Mouse (Mus musculus): ENCODE data around the gene Tuba4a. TPM values are rescaled to one million over a fixed set of nuclear protein-coding genes. Genes with fewer than 3 reads are reported as not detected.
"Not testable (repeated sequence)": the region's sequence is repeated elsewhere in the genome, so short reads cannot be mapped to it uniquely, and the experiment has no call there.

Gene Tuba4a
- total RNA-seq, 2 experiments from 2014 or later = 778 to 837 TPM

GRCm38 (mm10) chr1:75239591-75239990 is 19.9 kb upstream of the Tuba4a start:
- peak in 1 of 2 experiments; percentile 27 for DNase-seq
- intact Hi-C loops (cut with DNase I) = loop anchor here (5.0 kb wide), 1 partner anchor 72 kb away; the partner anchor contains the start of gene Zfand2b

GRCm38 (mm10) chr1:75236117-75237050 is 16.7 kb upstream of the Tuba4a start, which contains the start of gene Dnajb2:
Gene Dnajb2, plus strand, starts transcription at chr1:75236406.
- intact Hi-C loops (cut with DNase I) = loop anchor here (5.0 kb wide), 1 partner anchor 69 kb away; the partner anchor contains the start of gene Zfand2b

GRCm38 (mm10) chr1:75234606-75235005 is 14.9 kb upstream of the Tuba4a start:
- intact Hi-C loops (cut with DNase I) = loop anchor here (1.0 to 5.0 kb wide), 3 partner anchors 17 to 78 kb away; partner anchors contain the start of gene Zfand2b
- DNase-seq = peak in 1 of 2 experiments; percentile 67

More at GRCm38 (mm10) chr1:75236117-75237050, 16.7 kb upstream of the Tuba4a start, which contains the start of gene Dnajb2:
- peak; percentile 88 to 90 for DNase-seq

GRCm38 (mm10) chr1:75232489-75232888 is 12.8 kb upstream of the Tuba4a start:
- intact Hi-C loops (cut with DNase I) = loop anchor here (5.0 kb wide), 1 partner anchor 80 kb away; no protein-coding TSS in a partner anchor
- DNase-seq = not testable (repeated sequence)

- DNase-seq = no peak
- intact Hi-C loops (cut with DNase I) = loop anchor here (5.0 kb wide), 1 partner anchor 81 kb away; no protein-coding TSS in a partner anchor
Observed at GRCm38 (mm10) chr1:75231664-75232152, 12.0 kb upstream of the Tuba4a start, which contains the start of gene A630095N17Rik. Gene A630095N17Rik, minus strand, starts transcription at chr1:75232102.

- intact Hi-C loops (cut with DNase I) = loop anchor here (5.0 kb wide), 1 partner anchor 81 kb away; no protein-coding TSS in a partner anchor
- DNase-seq = no peak
Observed at GRCm38 (mm10) chr1:75231224-75231623, 11.6 kb upstream of the Tuba4a start.

DNA sequence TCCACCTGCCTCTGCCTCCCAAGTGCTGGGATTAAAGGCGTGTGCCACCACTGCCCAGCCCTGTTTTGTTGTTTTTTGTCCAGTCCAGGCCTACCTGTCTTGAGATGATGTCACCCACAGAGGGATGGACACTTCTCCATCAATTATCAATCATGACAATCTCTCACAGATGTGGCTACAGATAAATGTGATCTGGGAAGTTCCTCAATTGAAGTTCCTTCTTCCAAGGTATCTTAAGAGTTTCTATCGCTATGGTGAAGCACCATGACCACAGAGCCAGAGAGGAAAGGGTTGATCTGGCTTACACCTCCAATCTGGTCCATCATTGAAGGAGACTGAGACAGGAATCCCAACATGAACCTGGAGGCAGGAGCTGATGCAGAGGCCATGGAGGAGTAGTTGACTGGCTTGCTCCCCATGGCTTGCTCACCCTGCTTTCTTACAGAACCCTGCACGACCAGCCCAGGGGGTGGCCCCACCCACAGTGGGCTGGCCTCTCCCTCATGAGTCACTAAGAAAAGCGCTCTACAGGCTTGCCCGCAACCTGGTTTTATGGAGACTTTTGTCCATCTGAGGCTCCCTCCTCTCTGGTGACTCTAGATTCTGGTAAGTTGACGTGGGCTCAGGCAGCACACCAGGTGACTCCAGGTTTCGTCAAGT is 10.8 kb upstream of the Tuba4a start:
- intact Hi-C loops (cut with DNase I) = loop anchor here (5.0 kb wide), 1 partner anchor 82 kb away; no protein-coding TSS in a partner anchor
- no peak for DNase-seq

- intact Hi-C loops (cut with DNase I) = no loop called here
Observed at GRCm38 (mm10) chr1:75229158-75229557, 9.5 kb upstream of the Tuba4a start.

DNA sequence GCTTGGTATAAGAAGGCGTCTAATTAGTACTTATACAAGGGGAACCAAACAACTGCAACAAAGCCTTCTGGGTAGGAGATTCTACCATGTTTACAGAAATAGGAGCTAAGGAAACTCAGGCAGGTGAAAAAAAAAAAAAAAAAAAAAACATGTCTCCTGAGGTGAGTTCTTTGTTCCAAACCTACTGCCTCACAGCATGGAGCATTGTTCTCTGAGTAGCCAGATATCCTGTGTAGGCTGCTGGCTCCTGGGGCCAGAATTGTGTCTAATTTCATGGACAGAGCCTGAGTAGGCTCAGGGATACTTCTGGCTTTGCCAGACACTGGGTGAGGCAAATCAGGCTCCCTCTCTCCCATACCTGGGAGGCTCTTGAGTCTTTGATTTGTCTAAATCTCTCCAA is 8.0 kb upstream of the Tuba4a start:
- no peak for DNase-seq
- intact Hi-C loops (cut with DNase I) = no loop called here

More at GRCm38 (mm10) chr1:75229158-75229557, 9.5 kb upstream of the Tuba4a start:
- no peak for DNase-seq

DNA sequence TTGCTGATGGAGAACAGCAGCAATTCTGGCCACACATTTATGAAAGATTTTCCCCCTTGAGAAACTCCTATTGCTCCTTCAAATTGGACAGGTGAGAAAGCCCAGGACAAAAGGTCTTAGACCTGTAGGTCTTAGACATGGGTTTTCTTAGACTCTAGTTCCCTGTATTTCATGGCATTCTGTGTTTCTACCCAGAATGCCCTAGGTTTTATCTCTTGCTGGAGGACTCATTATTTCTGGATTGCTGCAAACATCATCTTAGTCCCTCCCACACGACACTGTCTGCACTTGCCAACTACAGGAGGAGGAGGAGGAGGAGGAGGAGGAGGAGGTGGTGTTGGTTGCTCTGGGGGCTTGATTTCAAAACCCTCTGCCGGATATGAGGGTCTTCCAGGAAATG is 6.5 kb upstream of the Tuba4a start:
- intact Hi-C loops (cut with DNase I) = no loop called here
- no peak for DNase-seq

DNA sequence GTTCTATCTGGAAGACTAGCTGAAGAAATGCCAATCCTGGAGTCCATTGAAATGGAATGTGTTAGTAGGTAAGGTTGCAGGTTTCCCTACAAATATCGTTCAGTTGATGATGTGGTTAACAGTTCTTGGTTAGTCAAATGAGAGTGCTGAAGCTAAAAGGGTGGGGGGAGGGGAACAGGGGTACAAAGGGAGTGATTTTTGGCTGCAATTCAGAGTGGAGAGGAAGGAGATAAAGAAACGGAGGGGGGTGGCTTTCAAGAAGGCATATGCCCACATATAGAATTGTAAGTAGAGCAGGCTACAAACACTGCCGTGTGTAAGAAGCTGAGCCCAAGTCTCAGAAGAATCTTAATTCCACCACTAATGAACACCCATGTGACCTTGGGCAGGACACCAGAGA is 5.8 kb upstream of the Tuba4a start:
- DNase-seq = no peak
- intact Hi-C loops (cut with DNase I) = no loop called here

DNA sequence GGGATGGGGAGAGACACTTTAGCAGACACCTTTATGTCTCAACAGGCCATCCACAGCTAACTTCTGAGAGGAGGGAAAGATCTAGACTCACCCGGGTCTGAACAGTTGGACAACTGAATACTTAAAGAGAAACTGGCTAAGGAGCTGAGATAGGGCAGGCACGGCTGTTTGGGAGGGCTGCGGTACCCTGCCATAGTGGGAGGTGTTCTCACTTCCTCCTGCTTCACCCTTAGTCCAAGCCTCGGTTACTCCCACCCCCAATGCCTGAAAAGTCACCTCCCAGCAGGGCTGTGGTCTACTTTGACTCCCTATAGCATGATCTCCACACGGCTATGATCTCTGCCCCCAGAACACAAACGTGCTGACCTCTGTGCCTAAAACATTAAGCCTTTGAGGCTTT is 3.9 kb upstream of the Tuba4a start:
- no peak for DNase-seq
- intact Hi-C loops (cut with DNase I) = no loop called here

- DNase-seq = no peak
- intact Hi-C loops (cut with DNase I) = no loop called here
Observed at GRCm38 (mm10) chr1:75222926-75223325, 3.3 kb upstream of the Tuba4a start.

GRCm38 (mm10) chr1:75221538-75221937 is 1.9 kb upstream of the Tuba4a start:
- DNase-seq = no peak
- intact Hi-C loops (cut with DNase I) = no loop called here

DNA sequence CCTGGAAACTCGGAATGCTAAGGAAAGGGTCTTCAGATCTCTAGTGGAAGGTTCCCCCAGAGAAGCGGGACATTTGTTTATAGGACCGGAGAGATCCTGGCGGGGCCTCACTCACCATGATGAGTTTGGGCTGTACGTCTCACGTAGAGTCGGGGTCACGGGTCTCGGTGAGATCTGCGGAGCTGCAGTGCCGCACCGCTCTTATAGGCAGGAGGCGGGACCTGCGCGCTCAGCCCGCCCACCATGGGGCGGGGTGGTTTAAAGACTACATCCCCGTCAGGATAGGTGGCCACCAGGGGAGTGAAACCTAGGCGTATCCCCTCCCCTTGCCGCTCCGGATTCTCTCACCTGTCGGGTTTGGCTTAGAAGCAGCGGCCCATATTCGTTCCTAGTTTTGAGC is 587 bp downstream of the Tuba4a start:
- intact Hi-C loops (cut with DNase I) = no loop called here
- peak; percentile 89 to 92 for DNase-seq

DNA sequence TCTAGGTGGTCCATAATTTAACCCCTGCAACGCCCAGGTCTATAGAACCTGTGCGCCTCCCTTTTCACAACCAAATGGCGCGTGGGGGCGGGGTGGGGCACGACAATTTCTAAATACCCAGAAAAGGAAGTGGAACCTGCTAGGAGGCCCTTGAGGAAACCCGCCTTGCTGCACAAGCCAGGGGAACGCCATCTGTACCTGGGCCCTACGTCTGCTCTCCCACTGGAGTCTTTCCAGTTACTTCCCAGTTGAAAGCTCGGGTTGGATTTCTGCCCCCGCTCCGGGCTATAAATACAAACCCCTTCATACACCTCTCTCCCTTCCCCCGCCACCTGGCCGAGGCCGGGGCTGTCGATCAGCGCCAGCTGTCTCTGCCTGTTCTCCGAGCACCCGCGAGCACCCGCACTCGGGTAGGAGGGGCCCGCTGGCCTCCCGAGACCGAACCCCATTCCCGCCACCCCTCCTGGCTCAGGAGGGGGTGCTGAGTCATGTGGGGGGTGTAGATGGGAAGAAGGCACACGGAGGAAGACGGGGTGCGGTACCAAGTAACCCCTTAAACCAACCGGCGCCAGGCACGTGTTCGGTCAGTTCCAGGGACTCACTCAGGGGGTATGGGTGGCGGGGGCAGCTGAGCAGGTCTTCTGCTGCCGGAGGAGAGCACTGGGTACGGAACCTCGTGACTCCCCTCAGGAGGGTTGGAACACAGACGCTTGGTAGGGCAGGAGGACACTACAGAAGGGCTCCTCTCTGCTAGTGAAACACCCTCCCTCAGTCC is 1.3 kb downstream of the Tuba4a start:
- DNase-seq = peak; percentile 56 to 72
- intact Hi-C loops (cut with DNase I) = no loop called here

- intact Hi-C loops (cut with DNase I) = no loop called here
- DNase-seq = no peak
Observed at GRCm38 (mm10) chr1:75217893-75218226, 1.8 kb downstream of the Tuba4a start.

DNA sequence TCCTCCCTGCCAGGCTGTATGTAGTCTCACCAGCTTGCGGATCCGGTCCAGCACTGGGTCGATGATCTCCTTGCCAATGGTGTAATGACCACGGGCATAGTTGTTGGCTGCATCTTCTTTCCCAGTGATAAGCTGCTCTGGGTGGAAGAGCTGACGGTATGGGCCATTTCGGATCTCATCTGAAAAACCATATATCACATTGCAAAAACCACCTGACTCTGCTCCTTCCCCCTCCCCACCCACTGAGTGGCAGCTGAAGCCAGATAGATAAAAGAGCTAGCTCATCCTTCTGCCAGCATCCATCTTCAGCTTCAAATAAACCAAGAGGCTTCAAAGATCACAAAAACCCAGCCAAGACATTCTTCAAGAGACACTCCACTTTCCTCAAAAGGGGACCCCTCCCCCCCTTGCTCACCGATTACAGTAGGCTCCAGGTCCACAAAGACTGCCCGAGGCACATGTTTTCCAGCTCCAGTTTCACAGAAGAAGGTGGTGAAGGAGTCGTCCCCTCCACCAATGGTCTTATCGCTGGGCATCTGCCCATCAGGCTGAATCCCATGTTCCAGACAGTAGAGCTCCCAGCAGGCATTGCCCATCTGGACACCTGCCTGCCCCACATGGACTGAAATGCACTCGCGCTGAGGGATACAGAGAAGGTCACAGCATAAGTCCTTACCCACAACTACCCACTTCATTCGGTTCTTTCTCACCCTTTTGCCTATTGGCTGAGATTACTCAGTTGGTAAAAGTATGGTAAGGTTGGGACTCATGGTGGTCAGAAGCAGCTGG is 2.7 kb downstream of the Tuba4a start:
- DNase-seq = peak; percentile 41 to 61
- intact Hi-C loops (cut with DNase I) = no loop called here

DNA sequence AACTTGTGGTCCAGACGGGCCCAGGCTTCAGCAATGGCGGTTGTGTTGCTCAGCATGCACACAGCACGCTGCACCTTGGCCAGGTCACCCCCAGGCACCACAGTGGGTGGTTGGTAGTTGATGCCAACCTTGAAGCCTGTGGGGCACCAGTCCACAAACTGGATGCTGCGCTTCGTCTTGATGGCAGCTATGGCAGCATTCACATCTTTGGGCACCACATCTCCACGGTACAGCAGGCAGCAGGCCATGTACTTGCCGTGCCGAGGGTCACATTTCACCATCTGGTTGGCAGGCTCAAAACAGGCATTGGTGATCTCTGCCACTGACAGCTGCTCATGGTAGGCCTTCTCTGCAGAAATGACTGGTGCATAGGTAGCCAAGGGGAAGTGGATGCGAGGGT is 3.9 kb downstream of the Tuba4a start:
- intact Hi-C loops (cut with DNase I) = no loop called here
- no peak for DNase-seq
